Mouse (Mus musculus) cerebellum, adult 8-10 months (tissue): ENCODE results near the gene Ngfr.

ENCODE experiments used
- DNase-seq: peaks from one replicate; pipeline ENCODE4 v3.0.0; 2022

Ngfr gene

DNA sequence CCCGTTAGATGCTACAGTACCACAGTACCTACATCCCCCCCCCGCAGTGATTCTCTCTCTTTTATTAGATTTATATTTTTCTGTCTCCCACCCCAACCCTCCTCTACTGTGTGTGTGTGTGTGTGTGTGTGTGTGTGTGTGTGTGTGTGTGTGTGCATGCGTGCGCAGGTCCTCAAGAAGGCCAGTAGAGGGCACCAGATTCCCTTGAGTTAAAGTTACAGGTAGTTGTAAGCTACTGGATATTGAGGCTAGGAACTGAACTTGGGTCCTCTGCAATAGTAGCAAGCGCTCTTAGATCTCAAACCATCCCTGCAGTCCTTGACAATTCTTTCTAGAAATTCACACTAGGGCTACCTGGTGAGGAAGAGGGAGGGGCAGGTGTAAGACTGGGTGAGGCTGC is 23.7 kb downstream of the Ngfr start:
- DNase-seq: no peak

GRCm38 (mm10) chr11:95560773-95561172 is 26.8 kb downstream of the Ngfr start:
- DNase-seq: no peak

DNA sequence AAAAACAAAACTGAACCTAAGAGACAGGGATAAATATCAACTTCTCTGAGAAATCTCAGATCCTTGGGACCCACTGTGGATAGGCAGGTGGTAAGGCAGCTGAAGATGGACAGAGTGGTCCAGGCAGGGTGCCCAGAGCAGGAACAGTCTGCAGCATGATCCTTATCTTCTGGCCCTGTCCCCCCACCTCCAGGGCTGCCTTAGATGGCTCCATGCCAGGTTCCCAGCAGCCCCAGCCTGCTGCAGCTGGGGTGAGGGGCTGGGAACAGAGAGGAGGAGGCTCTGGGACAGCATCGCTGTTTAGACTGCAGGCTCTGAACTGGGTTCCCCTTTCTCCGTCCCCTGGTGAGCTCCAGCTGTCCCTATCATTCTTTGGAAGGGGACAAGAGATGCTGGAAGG is 27.8 kb downstream of the Ngfr start:
- DNase-seq: no peak

DNA sequence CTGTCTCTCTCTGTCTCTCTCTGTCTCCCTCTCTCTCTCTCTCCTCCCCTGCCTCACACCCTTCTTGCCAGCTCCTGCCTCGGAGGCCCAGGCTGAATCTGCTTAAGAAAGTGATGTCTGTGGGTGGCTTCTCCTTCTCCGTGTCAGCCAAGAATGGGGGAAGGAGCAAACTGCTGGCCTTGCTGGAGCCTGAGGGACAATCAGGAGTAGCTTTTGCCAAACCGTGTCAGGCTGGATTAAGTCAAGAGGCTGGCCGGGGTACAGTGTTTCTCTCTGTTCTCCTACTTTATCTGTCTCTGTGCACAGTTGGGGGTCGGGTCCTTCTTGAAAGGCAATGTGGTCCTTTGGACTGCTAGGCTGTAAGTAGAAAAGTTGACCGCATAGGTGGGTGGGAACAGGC is 29.8 kb downstream of the Ngfr start:
- DNase-seq: no peak

GRCm38 (mm10) chr11:95557032-95557431 is 30.5 kb downstream of the Ngfr start:
- no peak for DNase-seq

DNA sequence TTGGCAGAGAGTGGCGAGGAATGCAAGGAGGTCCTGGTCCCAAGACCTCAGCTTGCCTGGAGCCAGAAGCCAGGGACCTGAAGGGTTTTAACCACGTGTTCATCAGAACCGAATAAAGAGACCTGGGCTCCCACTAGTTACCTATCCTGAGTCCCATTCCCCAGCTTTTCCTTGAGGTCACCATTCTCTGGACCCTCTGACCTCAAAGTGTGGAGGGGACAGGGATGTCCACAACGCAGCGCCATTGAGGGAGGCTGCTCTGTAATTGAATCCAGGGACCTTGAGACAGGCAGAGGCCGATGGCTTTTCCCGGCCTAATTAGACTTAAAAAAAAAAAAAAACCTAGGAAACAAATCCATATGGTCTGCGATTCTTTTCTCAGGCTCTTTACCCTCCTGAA is 32.3 kb downstream of the Ngfr start:
- DNase-seq: no peak

- DNase-seq: no peak
These were observed 37.1 kb downstream of the Ngfr start for GRCm38 (mm10) chr11:95550301-95551021.

GRCm38 (mm10) chr11:95546021-95546782 is 41.3 kb downstream of the Ngfr start:
- DNase-seq: no peak

DNA sequence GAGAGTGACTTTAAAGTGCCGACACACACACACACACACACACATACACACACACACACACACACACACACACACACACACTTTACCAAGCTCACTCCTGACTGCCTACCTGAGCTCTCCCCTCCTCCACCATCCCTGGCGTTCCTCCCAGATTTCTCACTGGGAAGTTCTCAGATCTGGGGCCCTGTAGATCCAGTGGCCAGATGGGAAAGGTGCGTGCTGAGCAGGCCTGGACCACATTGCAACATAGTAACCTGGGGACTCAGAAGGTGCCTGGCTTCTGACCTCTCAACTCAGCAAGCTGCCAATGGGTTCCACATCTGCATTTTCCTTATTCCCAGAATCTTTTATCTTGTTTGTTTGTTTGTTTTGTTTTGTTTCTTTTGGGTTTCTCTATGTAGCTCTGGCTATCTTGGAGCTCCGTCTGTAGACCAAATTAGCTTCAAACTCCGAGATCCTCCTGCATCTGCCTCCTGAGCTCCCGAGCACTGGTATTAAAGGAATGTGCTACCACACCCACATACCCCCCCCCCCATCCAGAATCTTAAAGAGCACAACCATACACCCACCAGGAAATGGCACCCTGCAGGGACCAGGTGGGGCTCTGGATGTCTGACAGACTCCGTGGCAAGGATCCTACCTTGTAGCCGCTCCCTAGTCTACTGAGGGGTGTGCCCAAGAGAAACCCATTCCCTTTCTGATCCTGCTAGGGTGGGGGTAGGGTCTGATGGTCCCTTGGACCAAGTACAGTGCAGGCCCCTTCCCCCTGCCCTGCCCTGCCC is 42.8 kb downstream of the Ngfr start:
- no peak for DNase-seq

DNA sequence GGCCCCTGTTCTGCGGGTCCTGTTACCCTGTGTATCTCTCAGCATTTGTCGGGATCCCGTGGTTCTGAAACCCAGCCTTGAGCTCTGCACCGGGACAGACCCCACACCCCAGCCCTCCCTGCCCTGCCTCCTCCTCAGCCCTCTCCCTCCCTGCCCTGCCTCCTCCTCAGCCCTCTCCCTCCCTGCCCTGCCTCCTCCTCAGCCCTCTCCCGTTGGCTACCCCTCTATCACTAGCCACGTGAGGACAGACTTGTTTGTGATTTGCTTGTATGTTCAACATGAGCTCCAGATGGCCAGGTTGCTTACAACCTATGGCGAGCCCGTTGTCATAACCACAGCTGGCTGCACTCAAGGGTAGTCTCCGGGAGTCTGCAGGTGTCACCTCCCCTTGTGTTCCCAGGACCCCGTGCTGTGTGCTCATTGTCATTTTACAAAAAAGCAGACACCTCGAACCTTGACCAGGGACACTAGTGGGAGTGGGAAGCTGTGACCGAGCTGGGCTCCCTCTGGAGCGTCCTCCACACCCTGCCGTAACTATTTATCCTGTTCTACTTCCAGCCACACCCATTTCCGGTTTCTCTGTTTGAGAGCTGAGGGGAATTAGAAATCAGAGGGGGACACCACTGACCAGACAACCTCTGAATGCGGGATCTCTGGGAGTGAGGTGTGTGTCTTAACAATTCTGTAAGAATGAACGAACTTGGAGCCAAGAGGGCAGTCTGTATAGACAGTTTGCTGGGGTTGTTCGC is 46.7 kb downstream of the Ngfr start:
- no peak for DNase-seq

- DNase-seq: no peak
These were observed 49.0 kb downstream of the Ngfr start for GRCm38 (mm10) chr11:95538378-95539104.

- peak; percentile 82 for DNase-seq
These were observed 53.9 kb downstream of the Ngfr start for GRCm38 (mm10) chr11:95533484-95534160.

DNA sequence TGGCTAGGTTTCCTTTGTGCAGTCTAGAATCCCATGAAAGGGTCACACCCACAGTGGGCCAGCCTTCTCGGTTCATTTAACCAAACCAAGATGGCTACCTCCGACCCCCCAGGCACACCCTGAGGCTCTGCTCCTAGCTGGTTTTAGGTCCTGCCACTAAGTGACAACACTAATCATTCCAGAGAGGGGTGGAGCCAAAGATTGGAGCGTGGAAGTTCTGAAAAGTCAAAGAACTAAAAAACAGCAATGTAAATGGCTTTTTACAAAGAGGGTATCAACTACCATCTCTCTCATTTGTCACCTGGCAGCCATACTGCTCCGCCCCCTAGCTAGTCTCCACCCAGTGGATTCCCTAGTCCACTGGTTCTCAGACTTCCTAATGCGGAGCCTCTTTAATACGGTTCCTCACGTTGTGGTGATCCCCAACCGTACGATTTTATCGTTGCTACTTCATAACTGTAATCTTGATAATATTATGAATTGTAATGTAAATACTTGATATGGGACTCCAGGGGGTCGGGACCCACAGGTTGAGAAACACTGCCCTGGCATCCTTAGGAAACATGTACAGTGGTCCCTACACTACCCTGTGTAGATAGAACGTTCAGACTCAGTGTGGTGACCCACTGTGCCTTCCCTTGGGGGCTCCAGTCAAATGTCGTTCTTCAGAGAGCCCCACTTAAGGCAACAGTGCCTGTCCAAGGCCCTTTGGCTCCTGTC is 55.0 kb downstream of the Ngfr start:
- no peak for DNase-seq

DNA sequence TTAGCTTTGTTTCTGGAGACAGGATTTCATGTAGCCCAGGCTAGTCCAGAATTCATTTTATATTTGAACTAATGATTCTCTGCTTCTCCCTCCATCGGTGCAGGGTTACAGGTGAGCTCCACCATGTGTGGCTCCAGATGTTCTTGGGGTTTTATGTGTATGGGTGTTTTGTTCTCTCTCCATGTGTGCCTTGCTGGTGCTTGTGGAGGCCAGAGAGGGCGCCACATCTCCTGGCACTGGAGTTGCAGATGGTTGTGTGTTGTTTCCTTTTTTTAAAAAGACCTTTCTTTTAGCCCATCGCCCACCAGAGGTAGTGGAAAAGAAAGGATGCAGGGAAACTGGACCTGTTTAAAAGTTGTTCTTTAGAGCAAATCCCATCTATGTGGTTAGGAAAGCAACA is 59.3 kb downstream of the Ngfr start:
- no peak for DNase-seq

- DNase-seq: no peak
These were observed 60.2 kb downstream of the Ngfr start for GRCm38 (mm10) chr11:95527307-95527706.

DNA sequence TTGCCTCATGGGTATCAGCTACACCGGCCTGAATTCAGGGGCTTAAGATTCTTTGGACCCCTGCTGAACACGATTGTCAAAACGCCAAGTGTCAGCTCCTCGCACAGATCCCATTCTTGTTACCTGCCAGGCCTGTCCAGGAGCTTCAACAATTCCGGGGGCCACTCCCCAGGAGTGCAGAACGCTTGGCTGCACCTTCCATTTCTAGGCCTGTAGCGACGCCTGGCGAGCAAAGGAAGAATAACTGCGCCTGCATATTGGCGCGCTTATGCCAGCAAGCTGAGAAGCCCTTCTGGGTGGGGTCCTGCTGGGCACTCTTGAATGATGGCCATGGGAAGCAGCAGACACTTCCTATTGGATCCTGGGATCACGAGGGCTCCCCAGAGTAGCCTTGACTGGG is 66.0 kb downstream of the Ngfr start:
- DNase-seq: peak; percentile 82

DNA sequence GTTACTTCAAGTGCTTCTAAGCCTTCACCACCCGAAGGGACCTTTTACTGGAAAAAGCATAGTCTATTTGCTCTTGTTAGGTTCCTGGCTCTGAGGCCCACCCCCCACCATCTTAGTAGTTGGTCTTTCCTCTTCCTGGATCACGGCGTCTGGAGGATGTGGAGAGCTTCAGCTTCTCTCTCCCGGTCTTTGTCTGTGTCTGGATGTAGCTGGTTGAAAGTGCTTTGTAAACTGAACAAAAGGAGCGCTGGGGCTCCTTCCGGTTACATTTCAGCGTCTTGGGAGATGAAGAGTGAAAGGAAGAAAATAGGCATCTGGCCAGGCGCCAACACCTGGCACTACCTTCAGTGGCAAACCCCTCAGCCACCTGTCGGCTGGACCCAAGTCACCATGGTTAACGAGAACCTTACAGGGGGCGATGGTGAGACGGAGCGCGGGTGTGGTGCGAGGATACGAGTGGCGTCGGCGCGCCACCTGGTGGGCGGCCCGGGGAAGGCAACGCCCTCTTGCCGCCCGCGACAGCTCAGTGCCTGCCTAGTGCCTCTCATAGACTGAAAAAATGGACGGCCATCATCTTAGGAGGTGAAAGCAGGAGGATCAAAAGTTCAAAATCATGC is 67.0 kb downstream of the Ngfr start:
- peak; percentile 92 for DNase-seq

- DNase-seq: no peak
These were observed 67.5 kb downstream of the Ngfr start for GRCm38 (mm10) chr11:95519996-95520395.

DNA sequence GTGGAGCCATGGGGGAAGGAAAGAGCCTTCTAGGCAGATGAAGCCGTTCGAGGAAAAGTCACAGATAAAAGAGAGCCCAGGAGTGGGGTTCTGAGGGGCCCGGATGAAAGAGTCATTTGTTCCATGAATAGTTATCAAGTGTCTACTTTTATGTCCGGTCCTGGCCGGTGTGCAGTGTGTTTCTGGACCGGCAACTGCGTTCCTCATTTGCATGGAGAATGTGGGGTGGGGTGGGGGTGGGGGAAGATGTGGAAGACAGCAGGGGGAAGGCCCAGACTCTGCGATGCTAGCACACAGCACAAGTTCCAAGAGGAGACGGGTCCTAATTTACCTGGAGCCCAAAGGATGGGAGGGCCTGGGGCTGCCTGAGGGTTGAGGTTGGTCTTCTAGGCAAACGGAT is 68.2 kb downstream of the Ngfr start:
- DNase-seq: no peak
